Mouse (Mus musculus): Measurements from ENCODE around the gene P2rx3. TPM values are rescaled to one million over a fixed set of nuclear protein-coding genes. Genes with fewer than 3 reads are reported as not detected.

The P2rx3 gene
- polyA plus RNA-seq, 1 experiment from 2014 or later: 21.6 TPM

GRCm38 (mm10) chr2:84964111-84964801, 73.0 kb downstream of the P2rx3 start:
- H3K36me3 ChIP-seq: no peaks in the 10 kb centered on the region
- no peak overlapping the region for H3K9ac ChIP-seq (replicated peaks)
- no peak overlapping the region for H3K27ac ChIP-seq (replicated peaks)
- H3K4me1 ChIP-seq: no peaks in the 10 kb centered on the region
- H3K27me3 ChIP-seq (replicated peaks): no peaks in the 10 kb centered on the region
- H3K4me3 ChIP-seq (replicated peaks): no peak overlapping the region
- no peak for ATAC-seq (ENCODE audit: low FRiP score)
- no peak overlapping the region for H3K4me2 ChIP-seq
- 88% methylated on average over 7 of the region's 7 CpGs for WGBS
- no peaks in the 10 kb centered on the region for H3K9me3 ChIP-seq (replicated peaks)

- Histone ChIP-seq H3K4me3 (replicated peaks) (no peak overlapping the region), H3K27me3 (replicated peaks) (no peaks in the 10 kb centered on the region), H3K9ac (replicated peaks) (no peak overlapping the region), H3K36me3 (no peaks in the 10 kb centered on the region), H3K9me3 (replicated peaks) (no peaks in the 10 kb centered on the region), H3K4me2 (no peak overlapping the region), H3K27ac (replicated peaks) (no peak overlapping the region), H3K4me1 (no peaks in the 10 kb centered on the region)
- 28% methylated on average over 6 of the region's 6 CpGs for WGBS
- no peak for ATAC-seq (ENCODE audit: low FRiP score)
These were observed 74.3 kb downstream of the P2rx3 start for GRCm38 (mm10) chr2:84962906-84963507.

- Histone ChIP-seq H3K27ac (replicated peaks) (no peak overlapping the region), H3K4me3 (replicated peaks) (no peak overlapping the region), H3K27me3 (replicated peaks) (no peaks in the 10 kb centered on the region), H3K9ac (replicated peaks) (no peak overlapping the region), H3K4me1 (no peaks in the 10 kb centered on the region), H3K9me3 (replicated peaks) (no peaks in the 10 kb centered on the region), H3K36me3 (no peaks in the 10 kb centered on the region), H3K4me2 (no peak overlapping the region)
- 76% methylated on average over 3 of the region's 3 CpGs for WGBS
- no peak for ATAC-seq (ENCODE audit: low FRiP score)
These were observed 75.4 kb downstream of the P2rx3 start for GRCm38 (mm10) chr2:84961901-84962300.

- H3K27me3 ChIP-seq (replicated peaks): no peaks in the 10 kb centered on the region
- 70% methylated on average over 2 of the region's 2 CpGs for WGBS
- H3K36me3 ChIP-seq: no peaks in the 10 kb centered on the region
- no peak overlapping the region for H3K4me3 ChIP-seq (replicated peaks)
- no peak overlapping the region for H3K4me2 ChIP-seq
- no peaks in the 10 kb centered on the region for H3K9me3 ChIP-seq (replicated peaks)
- no peaks in the 10 kb centered on the region for H3K4me1 ChIP-seq
- no peak for ATAC-seq (ENCODE audit: low FRiP score)
- H3K9ac ChIP-seq (replicated peaks): no peak overlapping the region
- H3K27ac ChIP-seq (replicated peaks): no peak overlapping the region
These were observed 76.0 kb downstream of the P2rx3 start for GRCm38 (mm10) chr2:84961300-84961699.

GRCm38 (mm10) chr2:84958588-84959264, 78.5 kb downstream of the P2rx3 start:
- H3K27me3 ChIP-seq (replicated peaks): no peaks in the 10 kb centered on the region
- ATAC-seq (ENCODE audit: low FRiP score): no peak
- 90% methylated on average over 11 of the region's 11 CpGs for WGBS
- H3K4me2 ChIP-seq: no peak overlapping the region
- no peak overlapping the region for H3K4me3 ChIP-seq (replicated peaks)
- H3K36me3 ChIP-seq: no peaks in the 10 kb centered on the region
- H3K9ac ChIP-seq (replicated peaks): no peak overlapping the region
- H3K27ac ChIP-seq (replicated peaks): no peak overlapping the region
- H3K9me3 ChIP-seq (replicated peaks): no peaks in the 10 kb centered on the region
- H3K4me1 ChIP-seq: no peaks in the 10 kb centered on the region

- no peak overlapping the region for H3K27ac ChIP-seq (replicated peaks)
- H3K27me3 ChIP-seq (replicated peaks): no peaks in the 10 kb centered on the region
- H3K36me3 ChIP-seq: no peaks in the 10 kb centered on the region
- no peak overlapping the region for H3K4me3 ChIP-seq (replicated peaks)
- H3K4me1 ChIP-seq: no peaks in the 10 kb centered on the region
- ATAC-seq (ENCODE audit: low FRiP score): no peak
- no peak overlapping the region for H3K4me2 ChIP-seq
- WGBS: 57% methylated on average over 5 of the region's 5 CpGs
- no peak overlapping the region for H3K9ac ChIP-seq (replicated peaks)
- no peaks in the 10 kb centered on the region for H3K9me3 ChIP-seq (replicated peaks)
These were observed 81.0 kb downstream of the P2rx3 start for GRCm38 (mm10) chr2:84956274-84956673.

GRCm38 (mm10) chr2:84955435-84955834, 81.8 kb downstream of the P2rx3 start:
- no peaks in the 10 kb centered on the region for H3K9me3 ChIP-seq (replicated peaks)
- no peak for ATAC-seq (ENCODE audit: low FRiP score)
- H3K36me3 ChIP-seq: no peaks in the 10 kb centered on the region
- H3K9ac ChIP-seq (replicated peaks): no peak overlapping the region
- no peak overlapping the region for H3K4me2 ChIP-seq
- WGBS: 91% methylated on average over 9 of the region's 9 CpGs
- H3K27ac ChIP-seq (replicated peaks): no peak overlapping the region
- no peaks in the 10 kb centered on the region for H3K4me1 ChIP-seq
- no peaks in the 10 kb centered on the region for H3K27me3 ChIP-seq (replicated peaks)
- no peak overlapping the region for H3K4me3 ChIP-seq (replicated peaks)

GRCm38 (mm10) chr2:84952693-84953092, 84.6 kb downstream of the P2rx3 start:
- no peak overlapping the region for H3K27ac ChIP-seq (replicated peaks)
- H3K4me3 ChIP-seq (replicated peaks): no peak overlapping the region
- no peak for ATAC-seq (ENCODE audit: low FRiP score)

GRCm38 (mm10) chr2:84952251-84952650, 85.0 kb downstream of the P2rx3 start:
- WGBS: 88% methylated on average over 1 of the region's 1 CpGs
- no peaks in the 10 kb centered on the region for H3K36me3 ChIP-seq
- no peak overlapping the region for H3K4me3 ChIP-seq (replicated peaks)
- no peaks in the 10 kb centered on the region for H3K27me3 ChIP-seq (replicated peaks)
- H3K27ac ChIP-seq (replicated peaks): no peak overlapping the region
- ATAC-seq (ENCODE audit: low FRiP score): no peak
- no peaks in the 10 kb centered on the region for H3K9me3 ChIP-seq (replicated peaks)
- no peaks in the 10 kb centered on the region for H3K4me1 ChIP-seq
- no peak overlapping the region for H3K9ac ChIP-seq (replicated peaks)
- no peak overlapping the region for H3K4me2 ChIP-seq

More at GRCm38 (mm10) chr2:84952693-84953092, 84.6 kb downstream of the P2rx3 start:
- 85% methylated on average over 4 of the region's 4 CpGs for WGBS
- Histone ChIP-seq H3K36me3 (no peaks in the 10 kb centered on the region), H3K4me1 (no peaks in the 10 kb centered on the region), H3K9me3 (replicated peaks) (no peaks in the 10 kb centered on the region), H3K4me2 (no peak overlapping the region), H3K9ac (replicated peaks) (no peak overlapping the region), H3K27me3 (replicated peaks) (no peaks in the 10 kb centered on the region)

- H3K9me3 ChIP-seq (replicated peaks): no peaks in the 10 kb centered on the region
- H3K27me3 ChIP-seq (replicated peaks): no peaks in the 10 kb centered on the region
- no peak overlapping the region for H3K9ac ChIP-seq (replicated peaks)
- H3K4me3 ChIP-seq (replicated peaks): no peak overlapping the region
- 95% methylated on average over 8 of the region's 8 CpGs for WGBS
- no peaks in the 10 kb centered on the region for H3K4me1 ChIP-seq
- ATAC-seq (ENCODE audit: low FRiP score): no peak
- H3K36me3 ChIP-seq: no peaks in the 10 kb centered on the region
- H3K4me2 ChIP-seq: no peak overlapping the region
- H3K27ac ChIP-seq (replicated peaks): no peak overlapping the region
These were observed 86.2 kb downstream of the P2rx3 start for GRCm38 (mm10) chr2:84951027-84951426.

- no peak overlapping the region for H3K27ac ChIP-seq (replicated peaks)
- H3K27me3 ChIP-seq (replicated peaks): no peaks in the 10 kb centered on the region
- no peak for ATAC-seq (ENCODE audit: low FRiP score)
- 84% methylated on average over 2 of the region's 2 CpGs for WGBS
- H3K4me3 ChIP-seq (replicated peaks): no peak overlapping the region
- no peak overlapping the region for H3K4me2 ChIP-seq
- no peaks in the 10 kb centered on the region for H3K36me3 ChIP-seq
- H3K9me3 ChIP-seq (replicated peaks): no peaks in the 10 kb centered on the region
- no peaks in the 10 kb centered on the region for H3K4me1 ChIP-seq
- no peak overlapping the region for H3K9ac ChIP-seq (replicated peaks)
These were observed 88.5 kb downstream of the P2rx3 start for GRCm38 (mm10) chr2:84948721-84949120.
